Mouse (Mus musculus) heart, postnatal 0 days (tissue): ENCODE data around the gene Vps39. TPM values are rescaled to one million over a fixed set of nuclear protein-coding genes. Genes with fewer than 3 reads are reported as not detected.

ENCODE experiments used
- ATAC-seq: fragments of 200-750 bp; cut with Nextera tagmentation; 2 replicates; pipeline ENCODE4 v1.8.0; 2017; ENCODE audit warnings: low read depth, moderate number of reproducible peaks, moderate library complexity; ENCODE audit not compliant: insufficient read depth
- DNase-seq: peaks from one replicate; pipeline ENCODE4 v3.0.0-alpha.2; 2016; ENCODE audit warnings: low spot score
- H3K27ac ChIP-seq: fragments of 300-500 bp; sonication (generic); 2 replicates; pipeline ENCODE4 v1.5.1; 2014; ENCODE audit warnings: low read depth, mild to moderate bottlenecking
- H3K27me3 ChIP-seq: fragments of 300-500 bp; sonication (generic); 2 replicates; pipeline ENCODE4 v1.6.1; 2014; ENCODE audit warnings: low read length, mixed read lengths; ENCODE audit not compliant: control insufficient read depth, insufficient read depth
- H3K36me3 ChIP-seq: fragments of 300-500 bp; sonication (generic); replicated peaks from 2 replicates; pipeline ENCODE4 v1.6.1; 2014; ENCODE audit warnings: low read length, mixed read lengths; ENCODE audit not compliant: control insufficient read depth, insufficient read depth
- H3K4me1 ChIP-seq: fragments of 300-500 bp; sonication (generic); 2 replicates; pipeline ENCODE4 v1.6.1; 2014; ENCODE audit warnings: antibody characterized with exemption; ENCODE audit not compliant: control insufficient read depth, insufficient read depth
- H3K4me2 ChIP-seq: fragments of 300-500 bp; sonication (generic); 2 replicates; pipeline ENCODE4 v1.6.1; 2014; ENCODE audit warnings: low read depth, mild to moderate bottlenecking, low read length, moderate library complexity
- H3K4me3 ChIP-seq: fragments of 300-500 bp; sonication (generic); 2 replicates; pipeline ENCODE4 v1.5.1; 2014; ENCODE audit warnings: low read depth, low read length
- H3K9ac ChIP-seq: fragments of 300-500 bp; sonication (generic); replicated peaks from 2 replicates; pipeline ENCODE4 v1.6.1; 2014; ENCODE audit warnings: low read depth, low read length, mixed read lengths
- H3K9me3 ChIP-seq: fragments of 300-500 bp; sonication (generic); replicated peaks from 2 replicates; pipeline ENCODE4 v1.6.1; 2016; ENCODE audit warnings: low read length; ENCODE audit not compliant: control insufficient read depth
- CTCF ChIP-seq: IDR thresholded peaks from 2 replicates; pipeline ENCODE4 v1.5.1; 2016; ENCODE audit warnings: antibody characterized with exemption, control low read depth, low read depth
- EP300 ChIP-seq: IDR thresholded peaks from 2 replicates; pipeline ENCODE4 v1.6.1; 2016; ENCODE audit warnings: antibody characterized with exemption, low read depth
- WGBS: fragments of 180-500 bp; shearing (Covaris S2); extraction: QIAGEN DNeasy Blood & Tissue Kit; methylation state at CpG from one replicate; pipeline ENCODE4 v1.1.7; 2014; 5-methylcytosine and 5-hydroxymethylcytosine counted together
- polyA plus RNA-seq: library from polyadenylated mRNA; unstranded; fragments of >200 nt; fragmentation: Nextera tagmentation; extraction: Ambion mirVana; gene quantifications from 2 replicates; pipeline ENCODE4 v1.2.1, GENCODE M21; 2015
- total RNA-seq: library from RNA; depleted of rRNA; stranded (reverse); fragments of >200 nt; gene quantifications from 2 replicates; pipeline ENCODE4 v1.2.3, GENCODE M21; 2014; ENCODE audit warnings: low replicate concordance

The Vps39 gene
- total and polyA plus RNA-seq, 2 experiments from 2014 or later = 14.3 to 22.7 TPM

- no peak overlapping the region for H3K9ac ChIP-seq
- no peak overlapping the region for H3K4me3 ChIP-seq
- H3K9me3 ChIP-seq = no peaks in the 10 kb centered on the region
- ATAC-seq (no peak), DNase-seq (no peak)
- no peak overlapping the region for H3K4me2 ChIP-seq
- H3K27me3 ChIP-seq = no peaks in the 10 kb centered on the region
- no peak for TF ChIP-seq EP300
- TF ChIP-seq CTCF = no peak
- H3K36me3 ChIP-seq = no peaks in the 10 kb centered on the region
- H3K4me1 ChIP-seq = no peaks in the 10 kb centered on the region
- H3K27ac ChIP-seq = no peak overlapping the region
- WGBS = 20% methylated on average over 2 of the region's 2 CpGs
Measured at GRCm38 (mm10) chr2:120296160-120296559, 56.8 kb downstream of the Vps39 start.

GRCm38 (mm10) chr2:120291471-120292078 is 61.4 kb downstream of the Vps39 start:
- Histone ChIP-seq H3K4me3 (no peak overlapping the region), H3K9me3 (no peaks in the 10 kb centered on the region), H3K9ac (no peak overlapping the region), H3K36me3 (no peaks in the 10 kb centered on the region), H3K27ac (no peak overlapping the region), H3K27me3 (no peaks in the 10 kb centered on the region), H3K4me1 (no peaks in the 10 kb centered on the region), H3K4me2 (no peak overlapping the region)
- DNase-seq (no peak), ATAC-seq (no peak)
- WGBS = 76% methylated on average over 8 of the region's 9 CpGs
- no peak for TF ChIP-seq CTCF
- no peak for TF ChIP-seq EP300

GRCm38 (mm10) chr2:120288995-120289394 is 63.9 kb downstream of the Vps39 start, which contains the start of gene Pla2g4d:
Gene Pla2g4d (minus strand): TSS chr2:120289197.
- 50% methylated on average over 5 of the region's 5 CpGs for WGBS
- no peaks in the 10 kb centered on the region for H3K9me3 ChIP-seq
- H3K27ac ChIP-seq = no peak within 1 kb of the TSS
- H3K27me3 ChIP-seq = no peaks in the 10 kb centered on the region
- H3K9ac ChIP-seq = no peak within 1 kb of the TSS
- TF ChIP-seq CTCF = no peak
- no peak for TF ChIP-seq EP300
- no peak for ATAC-seq
- H3K4me3 ChIP-seq = no peak within 1 kb of the TSS
- H3K4me1 ChIP-seq = no peaks in the 10 kb centered on the region
- H3K36me3 ChIP-seq = no peaks in the 10 kb centered on the region
- no peak for DNase-seq
- H3K4me2 ChIP-seq = no peak within 1 kb of the TSS

GRCm38 (mm10) chr2:120288401-120288800 is 64.5 kb downstream of the Vps39 start:
- H3K4me1 ChIP-seq = no peaks in the 10 kb centered on the region
- ATAC-seq = no peak
- H3K27ac ChIP-seq = no peak overlapping the region
- no peak overlapping the region for H3K4me2 ChIP-seq
- TF ChIP-seq CTCF = no peak
- no peak for TF ChIP-seq EP300
- 77% methylated on average over 3 of the region's 3 CpGs for WGBS
- no peak overlapping the region for H3K9ac ChIP-seq
- H3K4me3 ChIP-seq = no peak overlapping the region
- H3K27me3 ChIP-seq = no peaks in the 10 kb centered on the region
- H3K36me3 ChIP-seq = no peaks in the 10 kb centered on the region
- no peaks in the 10 kb centered on the region for H3K9me3 ChIP-seq
- no peak for DNase-seq

- no peak for TF ChIP-seq CTCF
- no peak for TF ChIP-seq EP300
- no peak overlapping the region for H3K27ac ChIP-seq
- WGBS = 62% methylated on average over 4 of the region's 4 CpGs
- H3K4me2 ChIP-seq = no peak overlapping the region
- no peaks in the 10 kb centered on the region for H3K27me3 ChIP-seq
- no peaks in the 10 kb centered on the region for H3K4me1 ChIP-seq
- ATAC-seq = no peak
- no peaks in the 10 kb centered on the region for H3K9me3 ChIP-seq
- no peak overlapping the region for H3K9ac ChIP-seq
- no peaks in the 10 kb centered on the region for H3K36me3 ChIP-seq
- H3K4me3 ChIP-seq = no peak overlapping the region
- no peak for DNase-seq
Measured at GRCm38 (mm10) chr2:120285639-120286038, 67.3 kb downstream of the Vps39 start.

GRCm38 (mm10) chr2:120284705-120285104 is 68.2 kb downstream of the Vps39 start:
- Histone ChIP-seq H3K9me3 (no peaks in the 10 kb centered on the region), H3K36me3 (no peaks in the 10 kb centered on the region), H3K9ac (no peak overlapping the region), H3K27ac (no peak overlapping the region), H3K4me2 (no peak overlapping the region), H3K4me1 (no peaks in the 10 kb centered on the region), H3K4me3 (no peak overlapping the region), H3K27me3 (no peaks in the 10 kb centered on the region)
- no peak for DNase-seq
- TF ChIP-seq EP300 (no peak), CTCF (no peak)
- ATAC-seq = no peak
